Mouse (Mus musculus) ES-Bruce4 (cell line): ENCODE measurements around the gene Comt. TPM values are rescaled to one million over a fixed set of nuclear protein-coding genes. Genes with fewer than 3 reads are reported as not detected.

Experiments
- H3K27ac ChIP-seq: 2 replicates; pipeline ENCODE4 v1.5.1; 2012; ENCODE audit warnings: low read length, inconsistent platforms; ENCODE audit not compliant: insufficient read depth
- H3K27me3 ChIP-seq: 2 replicates; pipeline ENCODE4 v1.6.1; 2012; ENCODE audit warnings: mild to moderate bottlenecking, low read length, inconsistent platforms; ENCODE audit not compliant: control insufficient read depth, poor library complexity, insufficient read depth, severe bottlenecking
- H3K36me3 ChIP-seq: 2 replicates; pipeline ENCODE4 v1.6.1; 2012; ENCODE audit warnings: inconsistent platforms, mild to moderate bottlenecking, low read length, moderate library complexity; ENCODE audit not compliant: control insufficient read depth, poor library complexity, insufficient read depth, severe bottlenecking
- H3K4me1 ChIP-seq: one replicate; pipeline ENCODE4 v1.8.1; 2011; ENCODE audit warnings: low read length; ENCODE audit not compliant: control insufficient read depth, insufficient read depth
- H3K4me3 ChIP-seq: 2 replicates; pipeline ENCODE4 v1.5.1; 2011; ENCODE audit warnings: low read depth, mild to moderate bottlenecking, low read length
- H3K9ac ChIP-seq: 2 replicates; pipeline ENCODE4 v1.6.1; 2012; ENCODE audit warnings: low read depth, mild to moderate bottlenecking, inconsistent platforms; ENCODE audit not compliant: poor library complexity, severe bottlenecking
- H3K9me3 ChIP-seq: replicated peaks from 2 replicates; pipeline ENCODE4 v1.6.1; 2012; ENCODE audit warnings: mild to moderate bottlenecking, low read length, inconsistent platforms; ENCODE audit not compliant: control insufficient read depth, poor library complexity, insufficient read depth, severe bottlenecking
- CTCF ChIP-seq: IDR thresholded peaks from one replicate; pipeline ENCODE4 v1.8.1; 2011; ENCODE audit warnings: low read depth, low read length
- EP300 ChIP-seq: IDR thresholded peaks from 2 replicates; pipeline ENCODE4 v1.6.1; 2011; ENCODE audit warnings: low read depth, low read length; ENCODE audit not compliant: insufficient read depth
- POLR2A ChIP-seq: IDR thresholded peaks from one replicate; pipeline ENCODE4 v1.8.1; 2011; ENCODE audit warnings: low read length; ENCODE audit not compliant: insufficient read depth
- polyA plus RNA-seq: library from polyadenylated mRNA; stranded (reverse); fragments of >200 nt; gene quantifications from 2 replicates; pipeline ENCODE4 v1.2.4, GENCODE M21; 2011; ENCODE audit warnings: low read depth; ENCODE audit not compliant: missing spikeins, insufficient read depth, insufficient read length

Gene Comt
- polyA plus RNA-seq, 1 experiment = 13.6 TPM

DNA sequence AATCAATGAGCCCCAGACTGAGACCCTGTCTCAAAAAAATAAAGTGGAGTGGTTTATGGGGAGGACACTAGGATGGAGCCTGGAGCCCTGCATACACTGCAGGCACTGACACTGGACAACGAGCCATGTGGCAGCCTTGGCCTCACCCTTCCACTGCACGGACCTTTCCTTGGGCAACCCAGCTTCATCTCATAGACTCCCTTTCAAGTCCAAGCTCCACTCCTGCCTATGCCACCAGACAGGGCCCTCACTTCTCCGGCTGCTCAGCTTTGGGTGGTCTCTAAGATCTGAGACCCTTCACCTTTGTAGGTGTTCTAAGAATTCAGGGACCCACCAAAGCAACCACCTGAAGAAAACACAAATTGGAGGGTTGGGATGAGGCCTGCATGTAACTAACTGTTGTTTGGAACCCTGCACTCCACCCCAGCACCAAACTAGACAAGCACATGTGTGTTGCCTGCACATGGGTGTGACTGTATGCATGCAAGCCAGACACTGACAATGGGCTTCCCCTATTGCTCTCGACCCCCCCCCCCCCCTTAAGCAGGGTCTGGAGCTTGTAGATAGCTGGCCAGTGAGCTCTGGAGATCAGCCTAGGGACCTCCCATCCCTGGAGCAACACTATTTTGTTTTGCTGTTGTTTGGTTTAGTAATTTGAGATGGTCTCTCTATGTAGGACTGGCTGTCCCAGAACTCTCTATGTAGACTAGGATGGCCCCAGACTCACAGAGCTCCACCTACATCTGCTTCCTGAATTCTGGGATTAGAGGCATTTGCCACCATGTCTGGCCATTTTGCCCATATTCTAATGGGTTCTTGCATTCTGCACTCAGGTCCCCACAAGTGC, 7.7 kb downstream of the Comt start:
- no peaks in the 10 kb centered on the region for H3K27me3 ChIP-seq
- H3K9me3 ChIP-seq = no peaks in the 10 kb centered on the region
- H3K4me3 ChIP-seq = no peak overlapping the region
- peaks cover 3% of the 10 kb centered on the region for H3K4me1 ChIP-seq
- H3K36me3 ChIP-seq = no peaks in the 10 kb centered on the region
- H3K9ac ChIP-seq = no peak overlapping the region
- no peak overlapping the region for H3K27ac ChIP-seq
- TF ChIP-seq EP300 (no peak), CTCF (no peak)

DNA sequence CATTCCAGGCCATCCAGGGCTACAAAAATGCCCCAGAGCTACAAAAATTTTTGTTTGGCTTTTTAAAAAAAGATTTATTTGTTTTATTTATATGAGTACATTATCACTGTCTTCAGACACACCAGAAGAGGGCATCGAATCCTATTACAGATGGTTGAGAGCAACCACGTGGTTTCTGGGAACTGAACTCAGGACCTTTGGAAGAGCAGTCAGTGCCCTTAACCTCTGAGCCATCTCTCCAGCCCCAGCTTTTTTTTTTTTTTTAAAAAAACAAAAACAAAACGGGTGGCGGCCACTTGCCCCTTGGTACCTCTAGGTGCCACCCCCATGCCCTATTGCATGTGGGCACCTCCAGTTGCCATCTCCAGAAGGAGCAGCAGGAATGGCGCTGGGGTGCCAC, 9.2 kb downstream of the Comt start:
- no peaks in the 10 kb centered on the region for H3K36me3 ChIP-seq
- no peak overlapping the region for H3K9ac ChIP-seq
- TF ChIP-seq EP300 = no peak
- no peak for TF ChIP-seq CTCF
- TF ChIP-seq POLR2A = no peak
- no peak overlapping the region for H3K27ac ChIP-seq
- H3K9me3 ChIP-seq = no peaks in the 10 kb centered on the region
- H3K27me3 ChIP-seq = no peaks in the 10 kb centered on the region
- peaks cover 3% of the 10 kb centered on the region for H3K4me1 ChIP-seq
- no peak overlapping the region for H3K4me3 ChIP-seq

DNA sequence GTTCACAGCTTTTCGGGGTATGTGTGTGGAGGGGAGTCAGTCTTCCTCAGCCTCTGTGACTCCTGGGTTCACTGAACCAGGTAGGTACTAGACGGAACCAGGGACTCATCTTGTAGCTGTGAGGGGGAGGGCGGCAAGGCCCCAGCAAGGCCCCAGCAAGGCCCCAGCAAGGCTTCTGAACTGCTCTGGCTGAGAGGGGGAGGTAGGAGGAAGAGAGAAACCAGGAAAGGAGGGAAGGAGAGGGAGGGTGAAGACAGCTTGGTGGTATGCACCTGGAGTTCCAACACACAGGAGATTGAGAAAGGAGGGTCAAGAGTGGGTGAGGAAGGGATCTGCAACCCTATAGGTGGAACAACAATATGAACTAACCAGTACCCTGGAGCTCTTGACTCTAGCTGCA, 9.8 kb downstream of the Comt start:
- Histone ChIP-seq H3K27me3 (no peaks in the 10 kb centered on the region), H3K9me3 (no peaks in the 10 kb centered on the region), H3K4me1 (peaks cover 3% of the 10 kb centered on the region), H3K27ac (no peak overlapping the region), H3K36me3 (no peaks in the 10 kb centered on the region), H3K9ac (no peak overlapping the region), H3K4me3 (no peak overlapping the region)
- TF ChIP-seq CTCF (no peak), EP300 (no peak), POLR2A (no peak)

DNA sequence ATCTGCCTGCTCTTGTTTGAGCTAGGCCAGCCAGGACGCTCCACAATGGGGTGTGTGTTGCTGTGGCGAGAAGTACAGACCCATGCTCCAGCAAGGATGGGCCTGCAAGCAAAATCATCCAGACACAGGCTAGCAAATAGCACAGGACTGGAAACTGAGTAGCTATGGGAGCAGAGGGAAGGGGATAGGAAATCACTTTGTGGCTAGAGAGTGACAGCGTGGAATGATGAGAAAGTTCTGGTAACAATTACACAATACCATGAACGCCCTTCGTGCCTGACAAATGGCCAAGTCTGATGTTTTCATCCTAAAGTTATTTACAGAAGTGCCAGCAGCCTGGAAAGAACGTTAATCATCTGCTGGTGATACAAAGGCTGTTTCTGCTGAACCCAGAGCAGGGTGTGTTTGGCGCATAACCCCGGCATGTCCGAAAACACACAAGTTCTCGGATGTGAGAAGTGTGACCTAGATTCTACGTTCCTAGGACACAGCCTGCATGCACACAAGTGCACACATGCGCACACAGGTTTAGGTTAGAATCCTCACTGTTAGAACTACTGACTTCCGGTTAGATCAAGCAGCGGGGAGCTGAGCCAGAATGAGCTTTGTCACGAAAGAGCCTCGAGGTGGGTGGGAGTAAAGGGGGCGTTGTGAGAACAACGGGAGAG, 10.4 kb downstream of the Comt start:
- TF ChIP-seq POLR2A = no peak
- no peak for TF ChIP-seq EP300
- TF ChIP-seq CTCF = no peak
- Histone ChIP-seq H3K4me3 (no peak overlapping the region), H3K27ac (no peak overlapping the region), H3K9ac (no peak overlapping the region), H3K36me3 (no peaks in the 10 kb centered on the region), H3K27me3 (no peaks in the 10 kb centered on the region), H3K9me3 (no peaks in the 10 kb centered on the region), H3K4me1 (peaks cover 3% of the 10 kb centered on the region)

DNA sequence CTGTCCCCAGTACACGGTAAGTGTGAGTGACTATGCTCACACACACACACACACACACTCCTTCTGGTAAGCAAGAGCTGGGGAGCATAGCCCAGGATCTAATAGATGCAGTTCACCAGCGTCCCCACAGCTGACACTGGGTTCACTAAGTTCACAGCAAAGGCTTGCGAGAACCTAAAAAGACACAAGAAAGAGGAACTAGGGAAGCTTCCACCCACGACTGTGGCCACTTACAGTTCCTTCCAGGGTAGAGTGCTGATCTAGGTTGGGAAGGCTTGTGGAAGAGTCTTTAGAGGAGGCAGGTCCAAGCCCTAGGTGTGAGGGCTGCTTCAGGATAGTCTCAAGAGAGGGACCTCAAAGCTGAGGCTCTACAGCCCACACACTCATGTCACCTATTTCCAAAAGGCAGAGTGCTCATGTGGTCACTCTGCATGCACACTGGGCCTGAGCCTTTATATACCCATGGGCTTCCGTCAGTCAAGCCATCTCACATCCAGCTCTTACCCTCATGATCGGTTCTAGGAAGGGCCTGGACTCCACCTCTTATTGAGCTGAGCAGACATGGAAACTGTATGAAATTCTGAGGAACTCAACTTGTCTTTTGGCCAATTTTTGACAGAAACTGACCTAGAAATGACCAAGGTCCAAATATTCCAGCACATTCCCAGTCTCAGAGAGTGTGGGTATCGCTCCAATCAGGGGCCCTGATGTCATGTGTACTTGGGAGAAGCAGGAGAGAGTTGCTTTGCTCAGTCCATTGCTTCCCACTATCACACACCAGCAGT, 13.4 kb downstream of the Comt start:
- Histone ChIP-seq H3K27ac (no peak overlapping the region), H3K36me3 (no peaks in the 10 kb centered on the region), H3K27me3 (no peaks in the 10 kb centered on the region), H3K9me3 (no peaks in the 10 kb centered on the region), H3K4me3 (no peak overlapping the region), H3K9ac (no peak overlapping the region), H3K4me1 (no peaks in the 10 kb centered on the region)
- TF ChIP-seq CTCF = no peak
- no peak for TF ChIP-seq POLR2A
